Mouse (Mus musculus) brain, embryonic 14.5 days (tissue): ENCODE measurements around the gene Hcn1.

Experiments used
- CTCF ChIP-seq: fragments of 200-500 bp; IDR thresholded peaks from 2 replicates; pipeline ENCODE4 v1.5.1; 2012; ENCODE audit warnings: inconsistent platforms, mild to moderate bottlenecking, moderate library complexity, borderline replicate concordance; ENCODE audit not compliant: insufficient read depth, insufficient read length; ENCODE audit errors: extremely low read depth
- POLR2A ChIP-seq: fragments of 200-500 bp; IDR thresholded peaks from 2 replicates; pipeline ENCODE4 v1.6.1; 2012; ENCODE audit warnings: mild to moderate bottlenecking, inconsistent platforms, borderline replicate concordance; ENCODE audit not compliant: poor library complexity, insufficient read depth, insufficient read length, severe bottlenecking; ENCODE audit errors: extremely low read depth

DNA sequence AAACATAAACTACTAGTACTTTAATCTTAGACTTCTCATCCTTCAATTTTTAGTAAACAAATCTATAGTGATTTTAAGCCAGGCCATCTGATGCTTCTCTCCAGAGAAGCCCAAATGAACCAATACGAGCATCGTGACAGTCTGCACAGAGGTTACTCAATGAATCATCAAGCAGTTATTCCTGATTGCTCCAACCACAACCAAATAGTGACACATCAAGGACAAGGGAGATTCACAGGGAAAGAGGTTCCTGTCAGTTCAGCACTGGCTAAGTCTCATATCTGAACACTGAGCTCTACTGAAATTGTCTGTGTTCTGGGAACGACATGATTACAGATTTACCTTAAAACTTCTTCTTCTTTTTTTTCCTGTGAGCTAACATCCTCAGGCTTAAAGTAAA, 305.7 kb downstream of the Hcn1 start:
- TF ChIP-seq CTCF (no peak), POLR2A (no peak)
